Mouse (Mus musculus): ENCODE measurements around the gene Nfatc2ip. TPM values are rescaled to one million over a fixed set of nuclear protein-coding genes. Genes with fewer than 3 reads are reported as not detected.

The Nfatc2ip gene
- polyA plus RNA-seq, 1 experiment from 2014 or later, result 3.4 TPM

GRCm38 (mm10) chr7:126369393-126369792 is 27.1 kb downstream of the Nfatc2ip start, which contains the start of gene Lat:
Gene Lat, minus strand, starts transcription at chr7:126369570.
- H3K36me3 ChIP-seq, result peaks cover 58% of the 10 kb centered on the region
- no peak within 1 kb of the TSS for H3K4me3 ChIP-seq
- H3K27me3 ChIP-seq, result no peaks in the 10 kb centered on the region
- 84% methylated on average over 13 of the region's 13 CpGs for WGBS
- no peak for ATAC-seq (ENCODE audit: low FRiP score, low read depth)
- H3K9me3 ChIP-seq, result no peaks in the 10 kb centered on the region
- H3K4me1 ChIP-seq, result no peaks in the 10 kb centered on the region
- H3K4me2 ChIP-seq (replicated peaks), result no peak within 1 kb of the TSS
- no peak within 1 kb of the TSS for H3K27ac ChIP-seq (replicated peaks)
- no peak within 1 kb of the TSS for H3K9ac ChIP-seq (replicated peaks)

DNA sequence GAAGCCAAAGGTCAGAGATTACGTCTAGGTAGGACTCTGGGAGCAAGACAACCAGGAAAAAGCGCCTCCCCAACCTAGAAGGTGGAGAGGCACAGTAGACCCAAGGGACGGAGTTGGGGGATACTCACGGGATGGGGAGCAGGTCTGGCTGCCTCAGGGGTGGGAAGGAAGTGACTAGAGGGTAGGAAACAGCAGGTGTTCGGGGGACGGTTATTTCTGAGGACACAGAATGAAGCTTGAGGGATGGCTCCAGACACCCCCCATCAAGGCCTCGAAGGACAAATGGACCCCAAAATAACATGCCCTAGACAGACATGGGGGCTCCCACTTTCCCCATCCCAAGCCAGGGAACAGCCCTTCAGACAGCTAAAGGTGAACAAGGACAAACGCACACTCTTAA is 28.2 kb downstream of the Nfatc2ip start:
- ATAC-seq (ENCODE audit: low FRiP score, low read depth), result no peak
- Histone ChIP-seq H3K27ac (replicated peaks) (no peak overlapping the region), H3K9me3 (no peaks in the 10 kb centered on the region), H3K27me3 (no peaks in the 10 kb centered on the region), H3K36me3 (peaks cover 54% of the 10 kb centered on the region), H3K9ac (replicated peaks) (no peak overlapping the region), H3K4me3 (no peak overlapping the region), H3K4me2 (replicated peaks) (no peak overlapping the region), H3K4me1 (no peaks in the 10 kb centered on the region)
- WGBS, result 83% methylated on average over 8 of the region's 8 CpGs

GRCm38 (mm10) chr7:126367636-126368035 is 28.9 kb downstream of the Nfatc2ip start:
- 88% methylated on average over 10 of the region's 10 CpGs for WGBS
- no peak for ATAC-seq (ENCODE audit: low FRiP score, low read depth)

DNA sequence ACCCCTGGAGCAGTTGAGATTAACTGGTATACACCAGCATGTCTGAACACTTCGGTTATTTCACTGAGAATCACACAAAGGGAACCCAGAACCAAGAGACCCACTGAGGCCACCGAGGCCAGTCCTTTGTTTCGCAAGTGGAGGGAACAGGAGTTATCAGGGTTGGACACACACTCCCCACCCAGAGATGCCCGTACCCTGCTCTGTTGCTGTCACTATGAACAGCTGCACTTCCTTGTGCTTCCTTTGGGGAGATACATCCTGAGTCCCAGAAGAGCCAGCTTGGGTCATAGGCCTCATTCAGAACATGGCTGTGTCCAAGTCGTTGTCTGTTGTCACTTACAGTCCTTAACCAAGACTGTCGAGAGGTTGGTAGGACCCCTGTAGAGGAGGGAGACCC is 33.5 kb downstream of the Nfatc2ip start:
- Histone ChIP-seq H3K9me3 (no peaks in the 10 kb centered on the region), H3K9ac (replicated peaks) (no peak overlapping the region), H3K27me3 (no peaks in the 10 kb centered on the region), H3K4me2 (replicated peaks) (no peak overlapping the region), H3K4me1 (no peaks in the 10 kb centered on the region), H3K4me3 (no peak overlapping the region), H3K27ac (replicated peaks) (no peak overlapping the region), H3K36me3 (peaks cover 6% of the 10 kb centered on the region; the same call in 1 of the 2 replicates)
- no peak for ATAC-seq (ENCODE audit: low FRiP score, low read depth)
- 76% methylated on average over 6 of the region's 6 CpGs for WGBS

More at GRCm38 (mm10) chr7:126367636-126368035, 28.9 kb downstream of the Nfatc2ip start:
- no peaks in the 10 kb centered on the region for H3K9me3 ChIP-seq
- no peaks in the 10 kb centered on the region for H3K4me1 ChIP-seq
- H3K4me3 ChIP-seq, result no peak overlapping the region
- H3K9ac ChIP-seq (replicated peaks), result no peak overlapping the region
- no peaks in the 10 kb centered on the region for H3K27me3 ChIP-seq
- no peak overlapping the region for H3K27ac ChIP-seq (replicated peaks)
- H3K4me2 ChIP-seq (replicated peaks), result no peak overlapping the region
- peaks cover 47% of the 10 kb centered on the region for H3K36me3 ChIP-seq

GRCm38 (mm10) chr7:126359049-126359448 is 37.5 kb downstream of the Nfatc2ip start:
- H3K36me3 ChIP-seq, result peaks cover 4% of the 10 kb centered on the region; the same call in 1 of the 2 replicates
- H3K4me1 ChIP-seq, result no peaks in the 10 kb centered on the region; the same call in 1 of the 2 replicates
- ATAC-seq (ENCODE audit: low FRiP score, low read depth), result no peak

DNA sequence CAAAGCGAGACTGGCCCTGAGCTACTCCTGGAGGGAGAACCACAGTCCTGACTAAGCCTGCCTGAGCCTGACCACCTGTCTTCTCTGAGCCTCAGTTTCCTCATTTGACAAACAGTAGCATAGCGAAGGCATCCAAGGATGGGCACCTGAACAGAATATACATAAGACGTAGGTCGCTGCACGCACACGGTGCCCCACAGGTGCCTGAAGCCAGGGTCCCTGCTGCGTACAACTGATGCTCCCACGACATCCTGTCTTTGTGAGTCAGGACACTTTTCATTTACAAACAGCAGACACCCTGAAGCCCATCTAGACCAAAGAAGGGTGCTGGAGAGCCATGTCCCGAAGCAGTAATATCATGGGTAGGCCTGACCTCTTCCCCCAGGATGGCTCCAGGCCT is 38.1 kb downstream of the Nfatc2ip start:
- WGBS, result 96% methylated on average over 9 of the region's 9 CpGs
- Histone ChIP-seq H3K27me3 (no peaks in the 10 kb centered on the region), H3K27ac (replicated peaks) (no peak overlapping the region), H3K4me2 (replicated peaks) (no peak overlapping the region), H3K36me3 (no peaks in the 10 kb centered on the region), H3K4me1 (no peaks in the 10 kb centered on the region; the same call in 1 of the 2 replicates), H3K9ac (replicated peaks) (no peak overlapping the region), H3K9me3 (no peaks in the 10 kb centered on the region), H3K4me3 (no peak overlapping the region)
- no peak for ATAC-seq (ENCODE audit: low FRiP score, low read depth)

More at GRCm38 (mm10) chr7:126359049-126359448, 37.5 kb downstream of the Nfatc2ip start:
- Histone ChIP-seq H3K27ac (replicated peaks) (no peak overlapping the region), H3K27me3 (no peaks in the 10 kb centered on the region), H3K4me2 (replicated peaks) (no peak overlapping the region), H3K9ac (replicated peaks) (no peak overlapping the region), H3K9me3 (no peaks in the 10 kb centered on the region), H3K4me3 (no peak overlapping the region)
- WGBS, result 73% methylated on average over 13 of the region's 13 CpGs

GRCm38 (mm10) chr7:126357838-126358237 is 38.7 kb downstream of the Nfatc2ip start:
- WGBS, result 85% methylated on average over 6 of the region's 6 CpGs
- H3K36me3 ChIP-seq, result no peaks in the 10 kb centered on the region
- no peak for ATAC-seq (ENCODE audit: low FRiP score, low read depth)
- H3K4me2 ChIP-seq (replicated peaks), result no peak overlapping the region
- H3K27me3 ChIP-seq, result no peaks in the 10 kb centered on the region
- no peak overlapping the region for H3K9ac ChIP-seq (replicated peaks)
- no peak overlapping the region for H3K4me3 ChIP-seq
- no peaks in the 10 kb centered on the region; the same call in 1 of the 2 replicates for H3K4me1 ChIP-seq
- no peak overlapping the region for H3K27ac ChIP-seq (replicated peaks)
- no peaks in the 10 kb centered on the region for H3K9me3 ChIP-seq

- WGBS, result 42% methylated on average over 7 of the region's 7 CpGs
- no peak overlapping the region for H3K9ac ChIP-seq (replicated peaks)
- no peaks in the 10 kb centered on the region for H3K27me3 ChIP-seq
- H3K4me2 ChIP-seq (replicated peaks), result no peak overlapping the region
- no peak for ATAC-seq (ENCODE audit: low FRiP score, low read depth)
- H3K36me3 ChIP-seq, result no peaks in the 10 kb centered on the region
- H3K27ac ChIP-seq (replicated peaks), result no peak overlapping the region
- no peaks in the 10 kb centered on the region; the same call in 1 of the 2 replicates for H3K4me1 ChIP-seq
- H3K4me3 ChIP-seq, result no peak overlapping the region
- no peaks in the 10 kb centered on the region for H3K9me3 ChIP-seq
Measured at GRCm38 (mm10) chr7:126356793-126357591, 39.5 kb downstream of the Nfatc2ip start.

DNA sequence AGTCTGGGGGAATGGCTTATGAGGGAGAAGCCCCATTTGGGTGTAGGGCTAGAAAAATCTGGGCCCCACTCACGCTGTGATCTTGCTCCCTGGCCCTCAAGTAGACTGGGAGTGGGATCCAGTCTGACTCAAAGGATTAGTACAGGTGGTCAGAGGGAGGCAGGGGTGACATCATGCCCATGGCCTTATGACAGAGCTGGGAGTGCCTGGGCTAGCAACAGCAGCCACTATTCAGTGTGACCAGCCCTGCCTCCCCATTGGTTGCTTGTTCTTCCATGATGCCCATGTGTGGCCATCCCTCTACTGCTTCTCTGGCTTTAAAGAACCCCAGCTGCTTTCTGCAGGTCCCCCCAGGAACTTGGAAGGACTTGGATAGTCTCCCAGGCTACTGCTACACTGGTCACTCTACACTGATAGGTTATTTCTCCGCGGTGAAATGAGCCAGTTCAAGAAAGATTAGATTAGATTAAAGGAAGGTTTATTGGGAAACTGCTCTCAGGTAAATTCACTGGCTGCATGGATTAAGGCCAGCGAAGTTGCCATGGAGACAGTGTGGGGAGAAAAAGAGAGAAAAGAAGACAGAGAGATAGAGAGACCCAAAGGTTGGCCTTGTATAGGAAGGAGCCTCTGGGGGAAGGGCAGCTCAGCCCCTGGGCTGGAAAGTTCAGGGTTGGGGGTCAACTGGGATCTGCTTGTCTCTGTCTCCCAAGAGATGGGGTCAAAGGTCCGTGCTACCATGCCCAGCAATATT is 40.5 kb downstream of the Nfatc2ip start:
- no peak overlapping the region for H3K9ac ChIP-seq (replicated peaks)
- H3K27ac ChIP-seq (replicated peaks), result no peak overlapping the region
- no peak overlapping the region for H3K4me2 ChIP-seq (replicated peaks)
- 45% methylated on average over 5 of the region's 5 CpGs for WGBS
- H3K9me3 ChIP-seq, result no peaks in the 10 kb centered on the region
- peaks cover 6% of the 10 kb centered on the region for H3K4me1 ChIP-seq
- H3K27me3 ChIP-seq, result no peaks in the 10 kb centered on the region
- no peak overlapping the region for H3K4me3 ChIP-seq
- no peaks in the 10 kb centered on the region for H3K36me3 ChIP-seq
- no peak for ATAC-seq (ENCODE audit: low FRiP score, low read depth)

DNA sequence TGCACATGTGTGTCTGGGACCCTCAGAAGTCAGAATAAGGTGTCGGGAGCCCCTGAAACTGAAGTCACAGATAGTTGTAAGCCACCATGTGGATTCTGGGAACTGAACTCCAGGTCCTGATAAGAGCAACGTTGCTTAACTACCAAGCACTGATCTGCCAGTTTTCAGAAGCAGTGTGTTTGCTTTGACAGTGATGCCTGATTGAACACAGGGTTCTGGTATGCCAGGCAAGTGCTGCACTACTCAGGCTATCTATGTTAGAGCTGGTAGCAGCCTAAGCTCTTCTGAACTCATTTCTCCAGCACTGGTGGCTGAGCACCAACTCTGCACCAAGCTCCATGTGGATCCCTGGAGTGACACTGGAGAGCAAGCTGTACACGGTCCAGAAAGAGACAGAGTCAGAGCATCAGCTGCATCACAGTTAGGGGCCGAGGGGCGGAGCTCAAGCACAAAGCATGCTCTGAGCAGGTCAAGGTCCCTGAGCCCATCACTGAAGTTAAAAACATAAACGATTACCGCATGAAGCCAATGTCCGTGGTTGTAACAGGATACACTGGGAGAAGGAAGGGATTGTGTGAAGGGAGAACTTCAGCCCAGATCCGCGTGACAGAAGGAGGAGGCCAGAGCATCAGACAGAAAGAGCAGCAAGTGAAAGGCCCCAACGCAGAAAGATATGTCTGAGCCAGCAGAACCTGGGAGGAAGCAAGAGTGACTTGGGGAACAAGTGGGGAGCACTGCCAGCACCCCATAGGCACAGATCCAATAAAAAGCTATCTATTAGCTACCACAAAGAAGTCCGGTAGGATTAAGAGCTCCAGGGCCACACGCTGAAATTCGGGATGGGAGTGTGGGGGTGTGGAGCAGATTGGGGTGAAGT is 41.6 kb downstream of the Nfatc2ip start:
- no peak for ATAC-seq (ENCODE audit: low FRiP score, low read depth)
- H3K4me2 ChIP-seq (replicated peaks), result no peak overlapping the region
- no peaks in the 10 kb centered on the region for H3K9me3 ChIP-seq
- H3K4me3 ChIP-seq, result no peak overlapping the region
- H3K4me1 ChIP-seq, result peaks cover 6% of the 10 kb centered on the region
- no peaks in the 10 kb centered on the region for H3K36me3 ChIP-seq
- no peaks in the 10 kb centered on the region for H3K27me3 ChIP-seq
- no peak overlapping the region for H3K9ac ChIP-seq (replicated peaks)
- no peak overlapping the region for H3K27ac ChIP-seq (replicated peaks)
- 51% methylated on average over 14 of the region's 14 CpGs for WGBS

GRCm38 (mm10) chr7:126353994-126354365 is 42.6 kb downstream of the Nfatc2ip start:
- Histone ChIP-seq H3K4me3 (no peak overlapping the region), H3K36me3 (no peaks in the 10 kb centered on the region), H3K9me3 (no peaks in the 10 kb centered on the region), H3K27ac (replicated peaks) (no peak overlapping the region), H3K4me2 (replicated peaks) (no peak overlapping the region), H3K9ac (replicated peaks) (no peak overlapping the region), H3K27me3 (no peaks in the 10 kb centered on the region), H3K4me1 (peaks cover 6% of the 10 kb centered on the region)
- 87% methylated on average over 3 of the region's 3 CpGs for WGBS
- no peak for ATAC-seq (ENCODE audit: low FRiP score, low read depth)
